Mouse (Mus musculus) spleen, adult 2 months (tissue): ENCODE results near the gene Hmg20b.

Source experiments
- CTCF ChIP-seq: fragments of 200-500 bp; IDR thresholded peaks from 2 replicates; pipeline ENCODE4 v1.5.1; 2011; ENCODE audit warnings: mild to moderate bottlenecking, inconsistent platforms; ENCODE audit not compliant: insufficient read depth, insufficient read length, insufficient replicate concordance; ENCODE audit errors: extremely low read depth
- POLR2A ChIP-seq: fragments of 200-500 bp; IDR thresholded peaks from 2 replicates; pipeline ENCODE4 v1.6.1; 2011; ENCODE audit warnings: low read depth, low read length, inconsistent platforms

DNA sequence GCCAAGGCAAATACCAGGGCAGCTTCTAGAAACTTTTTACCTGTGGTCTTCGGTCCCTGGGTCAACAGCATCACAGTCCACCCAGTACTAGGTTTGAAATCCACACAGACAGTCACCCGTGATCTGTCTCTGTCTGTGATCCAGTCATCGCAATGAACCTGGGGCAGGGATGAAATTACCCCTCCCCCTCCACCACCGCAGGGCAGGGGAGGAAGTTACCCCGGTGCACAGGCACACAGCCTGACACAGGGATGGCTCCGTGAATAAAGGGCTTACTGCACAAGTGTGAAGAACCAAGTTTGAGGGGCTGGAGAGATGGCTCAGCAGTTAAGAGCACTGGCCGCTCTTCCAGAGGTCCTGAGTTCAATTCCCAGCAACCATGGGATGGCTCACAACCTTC, 46.5 kb downstream of the Hmg20b start:
- no peak for TF ChIP-seq CTCF
- TF ChIP-seq POLR2A, result no peak
